Mouse (Mus musculus) adrenal gland, adult 18-20 months (tissue): ENCODE data around the gene Mob4. TPM values are rescaled to one million over a fixed set of nuclear protein-coding genes. Genes with fewer than 3 reads are reported as not detected.
A peak's percentile ranks its signal among the peaks of the same experiment; 100 is the strongest.
"Not testable (repeated sequence)": the region's sequence is repeated elsewhere in the genome, so short reads cannot be mapped to it uniquely, and the experiment has no call there.

Experiments used
- DNase-seq, 2 experiments: peaks; one replicate each; pipeline ENCODE4 v3.0.0; 2021 to 2022; ENCODE audit warnings: low spot score in 2 of 2
- long read RNA-seq, 2 experiments: library from polyadenylated mRNA; stranded (forward); transcript quantifications; one replicate each; pipeline ENCODE4 v2.0.0; 2021
- total RNA-seq, 2 experiments: library from RNA; stranded (reverse); gene quantifications; 1 replicate in 1 of 2; 2 replicates in 1 of 2; pipeline ENCODE4 v1.2.3; 2021

Mob4 gene
- total RNA-seq = 100 to 1,000 TPM; 230 to 477 TPM
- long read RNA-seq, experiment 1, transcript Mob4-205 (8 exons, 2,840 nt) = major isoform, 133 of 155 reads
- long read RNA-seq, experiment 1, partial matches to known transcripts = 1 of 155 reads
- long read RNA-seq, experiment 1, other reads (novel, unspliced or antisense) = 15 of 155 reads
- long read RNA-seq, experiment 2, transcript Mob4-206 (8 exons, 901 nt) = minor isoform, 5 of 620 reads
- long read RNA-seq, experiment 2, transcript Mob4-202 (7 exons, 1,816 nt) = minor isoform, 6 of 620 reads
- long read RNA-seq, experiment 2, transcript Mob4-205 (8 exons, 2,840 nt) = major isoform, 574 of 620 reads
- long read RNA-seq, experiment 2, partial matches to known transcripts = 9 of 620 reads
- long read RNA-seq, experiment 2, other reads (novel, unspliced or antisense) = 22 of 620 reads

DNA sequence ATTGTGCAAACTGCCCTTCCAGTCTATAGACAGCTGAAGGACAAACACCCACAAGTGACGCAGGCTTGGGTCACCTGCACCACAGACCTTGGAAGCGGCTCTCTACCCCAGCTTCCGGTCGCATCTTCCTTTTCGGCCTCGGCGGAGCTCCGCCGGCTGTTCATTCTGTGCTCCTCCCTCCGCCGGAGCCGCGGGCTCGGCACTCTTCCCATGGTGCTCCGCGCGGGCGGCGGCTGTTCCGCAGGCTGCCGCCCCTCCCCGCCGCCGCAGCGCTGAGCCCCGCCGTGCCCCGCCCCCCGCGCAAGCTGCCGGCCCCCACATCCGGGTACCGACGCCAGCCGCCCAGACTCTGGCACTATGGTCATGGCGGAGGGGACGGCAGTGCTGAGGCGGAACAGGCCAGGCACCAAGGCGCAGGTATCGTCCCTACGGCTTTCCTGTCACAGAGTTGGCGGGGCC is at the start of gene Mob4:
Gene Mob4 (plus strand): TSS at position 289 of the 459 bp plus-strand sequence.
- DNase-seq = peak; percentile 96

DNA sequence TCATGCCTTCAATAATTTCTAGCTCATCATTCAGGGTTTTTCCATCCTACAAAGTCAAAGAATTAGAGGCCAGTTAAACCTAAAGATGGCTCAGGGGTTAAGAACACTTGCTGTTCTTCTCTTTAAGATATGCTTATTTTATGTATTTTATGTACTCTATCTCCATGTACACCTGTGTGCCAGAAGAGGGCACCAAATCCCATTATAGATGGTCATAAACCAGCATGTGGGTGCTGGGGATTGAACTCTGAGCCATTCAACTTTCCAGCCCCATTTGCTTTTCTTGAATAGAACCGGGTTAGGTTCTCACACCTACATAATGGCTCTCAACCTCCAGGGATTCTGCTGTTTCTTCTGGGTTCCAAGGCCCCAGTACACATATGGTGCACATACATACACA is 48.9 kb upstream of the Mob4 start:
- DNase-seq = no peak

DNA sequence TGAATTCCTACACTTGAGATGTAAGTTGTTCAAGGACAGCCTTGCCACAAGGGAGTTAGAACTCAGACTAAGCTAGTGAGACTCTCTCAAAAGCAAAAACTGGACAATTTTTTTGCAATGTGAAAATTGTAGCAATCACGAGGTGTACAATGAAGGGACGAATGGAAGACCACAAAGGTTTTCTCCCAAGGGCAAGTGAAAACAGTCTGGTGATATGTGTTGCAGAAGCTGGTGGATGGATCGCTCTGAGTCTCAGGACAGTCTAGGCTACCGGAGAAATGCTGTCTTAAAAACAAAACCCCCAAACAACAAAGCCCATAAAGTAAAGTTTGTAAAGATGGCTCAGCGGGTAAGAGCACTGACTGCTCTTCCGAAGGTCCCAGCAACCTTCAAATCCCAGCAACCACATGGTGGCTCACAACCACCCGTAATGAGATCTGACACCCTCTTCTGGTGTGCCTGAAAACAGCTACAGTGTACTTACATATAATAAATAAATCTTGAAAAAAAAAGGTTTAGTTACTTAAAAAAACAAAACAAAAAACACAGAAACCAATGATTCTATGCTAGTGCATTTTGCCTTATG is 45.2 kb upstream of the Mob4 start:
- DNase-seq = no peak

DNA sequence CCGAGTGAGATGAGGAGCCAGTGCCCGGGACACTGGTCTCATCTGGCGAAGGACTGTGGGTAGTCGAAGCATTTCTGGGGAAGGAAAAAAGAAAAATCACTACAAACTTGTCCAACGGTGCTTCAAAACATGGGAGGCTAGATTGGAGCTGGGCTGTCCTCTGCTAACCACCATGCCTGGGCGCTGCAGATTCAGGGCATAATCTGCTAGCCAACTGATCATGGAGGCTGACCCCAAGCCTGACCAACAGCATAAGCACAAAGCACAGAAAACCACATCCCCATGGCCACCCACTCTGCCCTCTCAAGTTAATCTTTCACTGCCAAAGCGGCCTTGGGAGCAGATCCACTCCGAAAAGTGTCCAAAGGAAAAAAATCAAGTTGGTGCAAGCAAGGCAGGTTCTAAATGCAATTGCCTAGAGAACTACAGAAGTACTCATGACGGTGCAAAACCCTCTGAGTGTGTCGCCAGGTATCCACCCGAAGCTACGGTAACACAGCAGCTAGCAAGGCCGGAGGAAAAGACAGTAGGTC is 44.1 kb upstream of the Mob4 start:
- DNase-seq = peak in 1 of 2 experiments; percentile 34

DNA sequence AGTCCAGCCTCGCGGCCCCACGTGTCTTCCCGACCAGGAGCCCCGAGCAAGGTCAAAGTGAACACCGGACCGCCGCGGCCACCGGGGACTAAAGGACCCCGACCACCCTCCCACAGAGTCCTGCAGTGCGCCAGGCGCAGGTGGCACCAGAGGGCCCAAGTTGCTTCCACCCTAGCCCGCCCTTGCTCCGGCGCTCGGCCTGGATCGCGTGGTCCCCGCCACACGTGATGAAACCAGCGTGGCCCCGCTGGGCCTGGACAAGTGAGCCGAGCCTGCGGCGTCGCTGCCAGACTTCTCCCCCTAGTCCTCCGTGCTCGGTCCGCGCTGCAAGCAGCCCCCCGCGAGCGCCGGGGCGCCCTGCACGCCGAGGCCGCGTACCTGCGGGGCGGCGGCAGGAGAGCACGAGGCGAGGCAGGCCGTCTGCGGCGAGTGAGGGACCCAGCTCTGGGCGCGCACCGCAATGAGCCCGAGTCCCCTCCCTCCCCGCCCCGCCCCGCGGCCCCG is 43.6 kb upstream of the Mob4 start:
- DNase-seq = no peak

DNA sequence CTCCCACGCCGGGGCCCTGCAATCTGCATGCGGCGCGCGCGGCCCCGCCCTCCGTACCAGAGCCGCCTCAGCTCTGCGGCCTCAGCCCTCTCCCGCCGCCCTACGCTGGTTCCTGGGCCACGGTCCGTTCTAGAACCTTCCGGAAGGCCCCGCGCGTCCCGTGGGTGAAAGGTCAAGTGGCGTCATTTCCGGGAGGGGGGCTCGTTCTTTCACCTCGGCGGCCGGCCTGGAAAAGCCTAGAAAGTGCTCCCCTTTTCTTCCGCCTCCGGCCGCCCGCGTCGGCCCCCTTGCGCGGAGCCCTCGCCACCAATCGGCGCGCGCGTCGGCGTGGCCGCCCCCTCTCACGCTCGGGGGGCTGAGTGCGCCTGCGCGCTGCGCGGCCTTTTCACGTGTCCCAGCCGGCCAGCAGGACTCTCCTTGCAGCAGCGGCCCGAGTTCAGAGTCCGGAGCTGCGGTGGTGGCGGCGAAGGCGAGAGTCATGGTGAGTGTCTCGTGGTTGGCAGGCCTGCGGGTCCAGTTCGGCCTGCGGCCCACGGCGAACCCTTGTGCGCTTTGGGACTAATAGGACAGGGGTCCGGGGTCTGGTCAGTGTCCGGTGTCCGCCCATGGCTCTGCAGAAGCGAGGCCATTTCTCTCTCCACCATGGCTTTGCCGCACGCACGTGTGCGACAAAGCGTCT is 43.0 kb upstream of the Mob4 start, which contains the start of the genes Hspe1 and Hspd1:
Gene Hspe1 (plus strand): TSS at position 201 of the 679 bp plus-strand sequence.
Gene Hspd1 (minus strand): TSS at position 312 of the 679 bp plus-strand sequence.
- DNase-seq = peak; percentile 100

DNA sequence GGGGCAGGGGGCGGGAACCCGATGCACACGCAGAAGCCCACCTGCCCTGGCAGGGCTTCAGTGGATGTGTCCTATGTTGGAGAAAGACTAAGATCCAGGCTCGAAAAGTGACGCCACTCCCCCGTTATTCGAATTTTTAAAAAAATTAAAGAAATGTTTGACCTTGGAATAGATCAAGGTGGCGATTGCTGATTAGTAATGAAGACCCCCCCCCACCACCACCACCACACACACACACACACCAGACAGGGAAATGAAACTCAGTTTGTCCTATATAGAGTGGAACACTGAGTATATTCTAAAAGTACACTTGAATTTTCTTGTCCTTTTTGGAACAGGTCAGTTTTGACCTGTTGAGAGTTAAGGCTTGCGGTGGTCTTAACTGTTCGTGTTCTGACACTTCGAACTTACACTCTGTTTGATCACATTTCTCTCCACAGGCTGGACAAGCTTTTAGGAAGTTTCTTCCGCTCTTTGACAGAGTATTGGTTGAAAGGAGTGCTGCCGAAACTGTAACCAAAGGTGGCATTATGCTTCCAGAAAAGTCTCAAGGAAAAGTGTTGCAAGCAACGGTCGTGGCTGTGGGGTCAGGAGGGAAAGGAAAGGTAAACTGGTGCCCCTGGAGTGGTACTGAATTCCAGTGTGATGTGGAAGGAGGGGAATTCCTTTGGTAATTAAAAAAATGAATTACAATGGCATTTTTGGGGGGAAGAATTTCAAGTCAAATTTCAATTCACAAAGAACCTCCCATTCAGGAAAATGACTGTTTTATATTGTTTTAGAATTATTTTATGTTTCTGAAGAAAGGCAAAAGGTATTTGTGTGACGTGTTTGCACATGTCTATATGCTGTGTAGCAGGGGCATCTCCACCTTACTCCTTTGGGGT is 42.2 kb upstream of the Mob4 start:
- DNase-seq = no peak

DNA sequence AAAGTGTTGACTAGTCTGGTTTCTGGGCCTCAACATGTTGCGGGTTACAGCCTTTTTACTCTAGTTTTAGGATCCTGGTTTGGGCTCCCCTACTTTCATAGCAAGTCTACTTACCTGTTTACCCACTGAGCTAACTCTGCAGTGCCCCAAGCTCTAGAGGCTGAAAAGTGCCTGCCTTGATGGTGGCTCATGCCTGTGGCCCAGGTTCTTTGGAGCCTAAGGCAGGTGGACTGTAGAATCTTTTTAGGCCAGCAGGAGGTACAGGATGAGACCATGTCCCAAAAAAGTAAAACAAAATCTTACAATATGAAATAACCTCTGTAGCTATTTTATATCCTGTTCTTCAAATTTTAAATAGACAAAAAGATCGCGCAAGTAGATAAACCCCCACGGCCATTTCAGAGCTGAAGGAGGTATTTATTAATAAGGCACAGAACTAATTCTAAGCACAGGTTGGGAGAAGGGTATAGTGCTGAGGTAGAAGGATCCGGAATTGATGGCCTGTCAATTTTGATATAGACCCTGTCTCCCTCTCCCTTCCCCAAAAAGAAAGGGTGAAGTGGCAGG is 41.5 kb upstream of the Mob4 start:
- DNase-seq = no peak

DNA sequence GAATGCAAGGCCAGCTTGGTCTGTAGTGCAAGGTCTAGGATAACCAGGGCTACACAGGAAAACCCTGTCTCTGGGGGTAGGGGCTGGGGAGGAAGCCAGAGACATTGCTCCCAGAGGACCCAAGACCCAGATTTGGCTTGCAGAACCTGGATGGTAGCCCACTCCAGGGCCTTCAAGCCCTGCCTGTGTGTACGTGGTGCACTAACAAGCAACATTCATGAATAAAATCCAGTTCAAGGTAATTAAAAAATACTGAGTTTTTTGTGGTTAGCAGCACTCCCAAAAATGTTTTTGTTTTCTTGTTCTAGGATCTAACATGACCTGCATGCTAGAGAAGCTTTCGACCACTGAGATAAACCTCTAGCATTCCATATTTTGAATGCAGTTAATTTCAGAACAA is 39.0 kb upstream of the Mob4 start:
- no peak for DNase-seq

DNA sequence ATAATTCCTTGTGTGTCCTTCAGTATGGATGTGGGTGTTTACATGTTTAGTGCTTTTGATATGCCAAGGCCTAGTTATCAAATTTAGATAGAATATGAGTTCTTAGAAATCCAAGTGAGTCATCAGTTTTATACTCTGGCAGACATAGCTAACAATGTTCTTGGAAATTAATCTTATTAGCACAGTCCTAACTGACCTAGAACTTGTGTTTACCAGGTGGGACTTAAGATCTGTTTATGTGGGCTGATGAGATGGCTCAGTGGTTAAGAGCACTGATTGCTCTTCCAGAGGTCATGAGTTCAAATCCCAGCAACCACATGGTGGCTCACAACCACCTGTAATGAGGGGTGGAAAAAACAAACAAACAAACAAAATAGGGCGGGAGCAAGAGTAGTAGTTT is 38.6 kb upstream of the Mob4 start:
- no peak for DNase-seq

DNA sequence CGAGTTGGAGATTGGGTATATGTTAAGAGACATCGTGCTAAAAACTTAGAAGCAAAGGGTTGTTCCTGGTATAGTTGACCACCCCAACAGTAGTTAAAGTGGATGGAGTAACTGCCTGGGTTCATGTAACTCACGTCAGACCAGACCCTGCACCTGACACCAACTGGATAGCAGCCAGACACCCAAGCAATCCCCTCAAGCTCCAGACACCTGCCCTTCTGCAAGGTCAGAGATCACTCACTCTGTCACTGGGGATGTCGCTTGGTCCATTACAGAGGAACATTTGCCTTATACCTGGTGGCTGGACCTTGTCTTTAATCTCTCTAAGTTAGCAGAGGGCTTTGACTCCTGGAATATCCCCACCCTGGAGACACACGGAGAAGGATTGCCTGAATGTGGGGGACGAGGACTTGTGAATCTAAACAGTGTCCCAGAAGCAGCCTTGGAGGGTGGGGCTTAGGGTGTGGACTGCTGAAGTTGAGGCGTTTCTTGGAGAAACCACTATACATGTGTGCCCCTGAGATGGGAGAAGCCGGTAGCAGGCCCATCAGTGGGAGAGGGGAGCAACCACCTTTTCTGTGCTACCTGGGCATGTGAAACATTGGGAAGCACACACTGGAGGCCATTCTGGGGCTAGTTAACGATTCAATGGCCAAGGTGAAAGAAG is 24.0 kb upstream of the Mob4 start:
- DNase-seq = no peak

DNA sequence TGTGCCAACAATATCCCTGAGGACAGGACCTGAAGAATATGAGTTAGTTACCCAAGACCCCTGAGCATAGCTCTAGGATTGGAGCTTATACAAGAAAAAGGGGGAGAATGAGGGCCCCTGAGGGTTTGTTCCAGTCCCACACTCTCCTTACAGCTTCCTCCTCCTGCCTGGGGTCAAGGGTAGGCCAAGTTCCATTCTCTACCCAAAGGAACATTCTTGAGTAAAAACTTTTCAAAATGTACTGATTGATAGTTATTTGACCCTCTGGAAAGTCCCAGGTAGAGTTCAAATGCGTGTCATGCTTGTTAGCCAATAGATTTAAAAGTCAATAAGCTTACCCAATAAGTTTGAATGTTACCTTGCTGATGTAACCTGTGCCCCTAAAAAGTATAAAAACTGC is 23.4 kb upstream of the Mob4 start:
- no peak for DNase-seq

DNA sequence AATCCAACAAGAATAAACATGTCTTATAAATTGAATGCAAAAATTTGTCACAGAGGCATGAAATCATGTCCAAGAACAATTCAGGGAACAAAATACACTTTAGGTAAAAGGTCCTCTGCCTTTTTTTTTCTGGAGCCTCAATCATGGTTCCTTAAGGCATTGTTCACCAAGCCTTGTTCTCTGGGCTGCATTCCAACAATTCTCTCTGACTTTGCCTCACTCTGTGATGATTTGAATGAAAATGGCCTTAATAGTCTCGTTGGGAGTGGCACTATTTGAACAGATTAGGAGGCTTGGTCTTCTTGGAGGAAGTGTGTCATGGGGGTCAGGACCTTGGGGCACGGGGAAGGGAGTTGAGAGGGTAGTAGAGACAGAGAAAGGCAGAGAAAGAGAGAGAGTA is 22.6 kb upstream of the Mob4 start:
- no peak for DNase-seq

DNA sequence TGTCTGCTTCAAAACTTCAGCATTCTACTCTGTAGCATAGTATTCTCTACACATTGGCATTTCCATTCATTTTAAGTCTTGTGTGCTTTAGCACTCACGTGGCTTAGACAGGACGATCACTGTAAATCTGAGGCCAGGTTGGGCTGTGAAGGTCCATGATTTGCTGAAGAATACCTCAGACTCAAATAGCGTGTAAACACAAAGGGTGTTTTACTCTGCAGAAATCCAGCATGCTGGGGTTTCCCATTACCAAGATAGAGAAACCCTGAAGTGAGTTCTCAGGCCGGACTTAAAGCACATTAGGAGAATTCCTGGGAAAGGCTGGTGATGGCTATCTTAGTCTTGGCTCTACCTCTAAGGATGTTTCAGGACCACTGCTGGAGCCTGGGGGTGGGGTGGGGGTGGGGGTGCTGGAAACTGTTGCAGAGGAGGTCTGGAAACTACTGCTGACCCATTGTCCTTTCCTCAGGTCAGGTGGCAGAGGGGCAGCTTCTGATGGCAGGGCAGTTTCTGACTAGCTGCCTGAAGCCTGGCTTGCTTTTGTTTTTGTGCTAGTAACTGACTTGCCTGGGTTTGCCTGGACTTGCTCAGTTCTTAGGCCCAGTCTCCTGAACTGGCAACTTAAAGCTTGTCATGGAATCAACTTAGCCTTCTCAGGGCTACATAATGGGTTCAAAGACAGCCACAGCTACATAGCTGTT is 21.8 kb upstream of the Mob4 start:
- no peak for DNase-seq

DNA sequence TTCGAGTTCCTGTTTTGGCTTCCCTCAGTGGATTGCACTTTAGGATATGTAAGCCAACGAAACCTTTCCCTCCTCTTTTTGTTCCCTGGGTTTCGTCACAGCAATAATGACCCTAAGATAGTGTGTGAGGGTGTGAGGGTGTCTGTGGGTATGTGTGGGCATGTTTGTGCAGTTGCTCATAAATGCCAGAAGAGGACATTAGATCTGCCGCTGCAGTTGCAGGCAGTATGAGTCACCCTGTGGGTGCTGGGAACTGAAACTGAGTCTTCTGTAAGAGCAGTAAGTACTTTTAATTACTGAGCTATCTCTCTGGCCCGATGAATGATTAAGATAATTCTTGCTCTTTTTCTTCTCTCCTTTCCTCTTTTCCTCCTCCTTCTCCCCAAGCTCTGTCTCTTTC is 8.0 kb upstream of the Mob4 start:
- no peak for DNase-seq

DNA sequence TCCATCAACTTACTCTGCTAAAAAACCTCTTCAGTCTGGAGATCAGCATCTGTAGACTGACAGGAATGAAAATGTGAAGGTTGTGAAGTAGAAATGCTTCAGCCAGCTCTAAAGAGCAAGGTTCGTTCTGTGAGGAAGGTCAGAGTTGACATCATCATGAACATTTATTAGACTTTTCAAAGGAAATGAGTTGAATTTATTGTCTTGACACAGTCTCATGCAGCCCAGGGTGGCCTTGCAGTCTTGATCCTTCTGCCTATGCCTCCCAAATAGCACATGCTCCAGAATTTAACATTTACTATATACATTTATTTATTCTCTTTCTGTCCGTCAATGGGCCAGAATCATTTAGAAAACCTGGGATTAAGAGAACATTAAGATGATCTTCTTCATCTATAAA is 7.5 kb upstream of the Mob4 start:
- DNase-seq = no peak

DNA sequence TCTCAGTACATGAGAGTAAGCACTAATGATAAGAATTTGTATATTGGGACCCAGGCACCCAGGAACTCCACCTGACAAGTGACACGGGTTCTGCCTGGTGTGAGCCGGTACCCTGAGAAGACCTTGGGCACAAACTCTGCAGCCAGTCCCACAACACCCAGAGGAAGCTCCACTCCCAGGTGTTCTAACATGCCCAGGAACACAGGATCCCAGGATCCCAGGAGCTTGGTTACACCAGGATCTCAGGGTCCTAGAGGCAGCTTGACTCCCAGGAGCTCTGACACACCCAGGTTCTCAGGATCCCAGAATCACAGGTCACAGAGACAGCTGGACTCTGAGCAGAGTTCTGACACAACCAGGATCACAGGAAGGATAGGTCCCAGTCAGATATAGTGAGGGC is 6.9 kb upstream of the Mob4 start:
- not testable (repeated sequence) for DNase-seq

DNA sequence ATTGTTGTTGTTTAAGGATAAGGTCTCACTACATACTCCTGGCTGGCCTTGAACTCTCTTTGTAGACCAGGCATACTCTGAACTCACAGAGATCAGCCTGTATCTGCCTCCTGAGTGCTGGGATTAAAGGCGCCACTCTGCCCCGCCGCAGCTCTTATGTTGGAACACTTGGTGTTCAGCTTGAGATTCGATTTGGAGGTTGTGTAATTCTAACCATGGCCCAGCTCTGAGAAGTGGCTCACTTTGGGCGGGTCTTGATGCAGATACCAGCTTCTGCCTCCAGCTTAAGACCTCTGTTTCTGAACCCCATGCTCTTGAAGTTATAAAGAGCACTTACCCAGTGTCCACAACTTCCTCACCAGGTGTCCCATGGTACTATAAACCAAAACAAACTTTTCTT is 1.3 kb upstream of the Mob4 start:
- DNase-seq = no peak
